Mouse (Mus musculus) megakaryocyte, embryonic 14.5 days (primary cell): ENCODE data around the gene Bri3.

Source experiments
- FLI1 ChIP-seq: IDR thresholded peaks from 2 replicates; pipeline ENCODE4 v1.6.1; 2012; ENCODE audit warnings: low read length, inconsistent platforms, mixed read lengths
- GATA1 ChIP-seq: IDR thresholded peaks from 3 replicates; pipeline ENCODE4 v1.6.1; 2012; ENCODE audit warnings: mixed read lengths, low read length, inconsistent platforms, borderline replicate concordance

DNA sequence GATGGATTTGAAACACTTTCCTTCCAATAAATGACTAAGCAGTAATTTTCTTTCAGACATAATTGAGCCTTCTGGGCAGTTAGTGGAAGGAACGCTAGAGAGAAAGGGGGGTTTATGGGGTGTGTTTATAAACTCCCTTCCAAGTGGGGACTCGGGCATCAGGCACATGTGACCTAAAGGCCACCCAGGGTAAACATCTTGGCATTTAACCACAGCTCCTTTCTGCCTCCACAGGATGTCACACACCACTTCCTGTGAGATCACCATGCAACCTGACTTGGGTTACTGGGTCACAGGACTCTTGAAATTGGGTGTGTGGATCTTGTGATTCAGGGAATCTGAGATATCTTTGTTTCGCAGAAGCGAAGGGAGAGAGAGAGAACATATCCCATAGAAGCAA is 22.9 kb upstream of the Bri3 start:
- TF ChIP-seq GATA1 (no peak), FLI1 (no peak)
